Mouse (Mus musculus): ENCODE results near the gene Fzd1. TPM values are rescaled to one million over a fixed set of nuclear protein-coding genes. Genes with fewer than 3 reads are reported as not detected.

The Fzd1 gene
- polyA plus RNA-seq, 1 experiment from 2014 or later = 17.8 TPM

DNA sequence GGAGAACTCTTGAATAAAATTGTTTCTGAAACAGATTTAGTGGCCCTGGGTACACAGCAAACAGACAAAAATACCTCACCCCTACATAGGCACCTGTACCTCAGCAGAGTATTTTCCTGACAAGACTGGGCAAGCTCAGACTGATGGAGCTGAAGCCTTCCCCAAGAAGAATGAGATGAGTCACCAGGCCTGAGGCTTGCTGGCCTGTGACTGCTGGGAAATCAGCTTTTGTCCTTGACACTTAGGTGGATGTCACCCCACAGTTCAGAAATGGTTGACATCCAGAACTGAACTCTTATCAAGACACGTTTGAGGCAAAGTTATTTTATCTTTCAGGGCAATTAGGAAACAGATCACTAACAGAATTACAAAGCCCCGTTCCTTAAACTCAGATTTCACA, 10.1 kb upstream of the Fzd1 start:
- no peak overlapping the region for H3K27ac ChIP-seq
- H3K27me3 ChIP-seq (replicated peaks) = no peaks in the 10 kb centered on the region
- H3K4me3 ChIP-seq (replicated peaks) = no peak overlapping the region
- 59% methylated on average over 2 of the region's 2 CpGs for WGBS
- H3K9ac ChIP-seq = no peak overlapping the region
- no peaks in the 10 kb centered on the region for H3K9me3 ChIP-seq
- H3K36me3 ChIP-seq = no peaks in the 10 kb centered on the region
- no peak overlapping the region for H3K4me2 ChIP-seq (replicated peaks)
- no peak for ATAC-seq
- no peaks in the 10 kb centered on the region for H3K4me1 ChIP-seq (replicated peaks)

DNA sequence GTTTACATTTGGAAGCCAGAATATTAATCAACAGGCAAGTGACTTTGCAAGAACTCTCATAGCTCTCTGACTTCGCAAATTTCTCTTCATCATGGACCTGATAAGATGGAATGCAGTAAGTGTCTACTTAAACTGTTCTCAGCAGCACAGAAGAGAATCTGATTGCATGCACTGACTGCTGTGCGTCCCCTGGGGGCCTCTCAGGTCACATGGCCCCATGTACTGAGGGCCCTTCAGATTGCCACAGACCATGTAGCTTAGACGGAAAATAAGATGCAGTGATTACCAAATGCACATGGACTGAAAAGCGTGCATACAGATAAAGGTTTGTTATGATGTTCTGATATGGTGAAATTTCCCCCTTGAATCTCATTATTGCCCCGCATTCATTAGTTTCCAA, 8.9 kb upstream of the Fzd1 start:
- no peaks in the 10 kb centered on the region for H3K9me3 ChIP-seq
- H3K4me1 ChIP-seq (replicated peaks) = no peaks in the 10 kb centered on the region
- no peak overlapping the region for H3K9ac ChIP-seq
- H3K36me3 ChIP-seq = no peaks in the 10 kb centered on the region
- 66% methylated on average over 5 of the region's 5 CpGs for WGBS
- H3K27ac ChIP-seq = no peak overlapping the region
- ATAC-seq = no peak
- no peak overlapping the region for H3K4me3 ChIP-seq (replicated peaks)
- no peak overlapping the region for H3K4me2 ChIP-seq (replicated peaks)
- H3K27me3 ChIP-seq (replicated peaks) = no peaks in the 10 kb centered on the region

DNA sequence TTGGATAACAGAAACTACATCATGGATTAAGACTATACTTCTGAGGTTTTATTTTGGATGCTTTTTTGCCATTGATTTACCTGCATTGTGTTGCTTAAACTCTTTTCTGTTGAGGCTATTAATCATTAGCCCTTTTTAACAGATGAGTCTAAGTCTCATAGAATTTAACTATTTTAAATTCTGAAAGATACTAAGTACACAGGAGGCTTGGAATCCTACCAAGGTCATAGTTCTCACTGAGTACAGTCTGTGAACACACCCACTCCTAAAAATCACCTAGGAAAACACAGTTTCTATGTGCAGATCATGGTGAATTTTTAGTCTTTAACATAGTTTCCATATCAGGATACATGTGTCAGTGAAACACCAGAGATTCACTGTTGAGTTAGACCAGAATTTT, 4.1 kb upstream of the Fzd1 start:
- Histone ChIP-seq H3K27ac (no peak overlapping the region), H3K9me3 (no peaks in the 10 kb centered on the region), H3K4me2 (replicated peaks) (no peak overlapping the region), H3K4me3 (replicated peaks) (no peak overlapping the region), H3K27me3 (replicated peaks) (no peaks in the 10 kb centered on the region), H3K4me1 (replicated peaks) (peaks cover 2% of the 10 kb centered on the region; the same call in 1 of the 2 replicates), H3K9ac (no peak overlapping the region), H3K36me3 (no peaks in the 10 kb centered on the region)
- ATAC-seq = no peak

DNA sequence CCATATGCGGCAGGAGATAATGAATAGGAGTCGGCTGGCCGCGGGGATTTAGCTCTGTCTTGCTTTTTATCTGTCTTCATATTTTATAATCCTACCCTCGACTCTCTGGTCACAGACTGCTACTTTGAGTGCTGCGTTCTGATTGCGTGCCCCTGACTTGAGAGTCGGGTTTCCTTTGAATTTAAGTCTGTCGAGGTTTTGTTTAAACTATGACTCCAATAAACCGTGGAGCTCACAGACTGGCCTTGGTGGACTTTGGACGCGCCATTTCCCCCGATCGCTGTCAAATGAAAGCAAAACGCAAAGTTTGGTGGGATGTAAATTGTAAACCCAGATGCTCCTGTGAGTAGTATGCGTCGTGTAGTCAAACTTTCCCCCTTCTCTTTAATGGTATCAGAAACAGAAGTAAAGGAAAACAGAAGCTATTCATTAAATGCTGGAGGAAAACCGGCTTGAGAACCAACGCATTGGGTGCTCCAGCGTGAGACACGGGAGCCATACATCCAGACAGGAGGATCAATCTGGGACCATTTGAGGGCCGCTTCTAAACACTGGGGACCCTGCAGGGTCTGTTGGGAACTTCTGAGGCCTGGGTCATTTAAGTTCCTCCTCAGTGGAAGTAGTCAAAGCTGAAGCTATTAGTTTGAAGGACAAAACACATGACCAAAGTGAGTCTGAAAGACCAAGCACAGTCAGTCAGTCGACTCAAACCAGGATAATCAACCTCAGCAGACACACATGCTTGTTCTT, 671 bp upstream of the Fzd1 start:
- Histone ChIP-seq H3K4me3 (replicated peaks) (peak overlapping the region; percentile 86), H3K9me3 (no peaks in the 10 kb centered on the region), H3K9ac (peak overlapping the region; percentile 86), H3K27ac (peak overlapping the region; percentile 99), H3K27me3 (replicated peaks) (no peaks in the 10 kb centered on the region; the same call in 1 of the 2 replicates), H3K36me3 (no peaks in the 10 kb centered on the region), H3K4me2 (replicated peaks) (peak overlapping the region; percentile 93), H3K4me1 (replicated peaks) (peaks cover 14% of the 10 kb centered on the region; the same call in 1 of the 2 replicates)
- under 1% methylated on average over 23 of the region's 23 CpGs for WGBS
- ATAC-seq = peak; percentile 64

DNA sequence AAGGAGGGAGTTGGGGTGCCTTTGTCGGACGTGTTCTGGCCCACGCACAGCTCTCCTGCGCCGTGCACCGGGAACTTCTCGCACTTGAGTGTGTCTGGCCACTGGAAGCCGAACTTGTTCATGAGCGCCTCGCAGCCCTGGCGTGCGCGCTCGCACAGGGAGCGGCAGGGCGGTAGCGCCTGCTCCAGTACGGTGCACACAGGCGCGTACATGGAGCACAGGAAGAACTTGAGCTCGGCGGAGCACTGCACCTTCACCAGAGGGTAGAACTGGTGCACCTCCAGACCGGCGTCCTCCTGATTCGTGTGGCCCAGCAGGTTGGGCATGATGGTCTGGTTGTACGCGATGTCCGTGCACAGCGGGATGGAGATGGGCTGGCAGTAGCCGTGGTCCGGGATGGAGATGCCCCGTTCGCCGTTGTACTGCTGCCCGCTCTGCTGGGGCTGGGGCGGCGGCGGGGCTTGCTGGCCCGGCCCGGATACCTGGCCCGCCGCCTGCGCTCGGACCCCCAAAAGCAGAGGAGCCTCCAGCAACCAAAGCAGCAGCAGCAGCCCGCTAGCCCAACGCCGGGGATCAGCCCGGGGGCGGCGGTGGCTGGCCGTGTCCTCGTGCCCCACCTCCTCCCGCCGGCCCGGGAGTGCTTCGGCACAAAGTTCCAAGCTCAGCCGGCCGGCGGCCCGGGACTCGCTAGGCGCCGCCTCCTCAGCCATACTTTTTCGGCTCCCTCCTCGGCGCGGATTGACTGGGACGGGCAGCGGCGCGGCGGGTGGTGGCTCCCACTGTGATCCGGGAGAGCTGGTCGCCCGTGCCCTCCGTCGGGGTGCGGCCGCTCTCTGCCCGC, 744 bp downstream of the Fzd1 start:
- H3K4me2 ChIP-seq (replicated peaks) = peak overlapping the region; percentile 93
- WGBS = under 1% methylated on average over 80 of the region's 80 CpGs
- peak; percentile 67 for ATAC-seq
- peak overlapping the region; percentile 86 for H3K9ac ChIP-seq
- no peaks in the 10 kb centered on the region for H3K9me3 ChIP-seq
- H3K27me3 ChIP-seq (replicated peaks) = no peaks in the 10 kb centered on the region; the same call in 1 of the 2 replicates
- H3K36me3 ChIP-seq = no peaks in the 10 kb centered on the region
- H3K27ac ChIP-seq = peak overlapping the region; percentile 99
- H3K4me3 ChIP-seq (replicated peaks) = peak overlapping the region; percentile 86
- H3K4me1 ChIP-seq (replicated peaks) = peaks cover 14% of the 10 kb centered on the region; the same call in 1 of the 2 replicates

DNA sequence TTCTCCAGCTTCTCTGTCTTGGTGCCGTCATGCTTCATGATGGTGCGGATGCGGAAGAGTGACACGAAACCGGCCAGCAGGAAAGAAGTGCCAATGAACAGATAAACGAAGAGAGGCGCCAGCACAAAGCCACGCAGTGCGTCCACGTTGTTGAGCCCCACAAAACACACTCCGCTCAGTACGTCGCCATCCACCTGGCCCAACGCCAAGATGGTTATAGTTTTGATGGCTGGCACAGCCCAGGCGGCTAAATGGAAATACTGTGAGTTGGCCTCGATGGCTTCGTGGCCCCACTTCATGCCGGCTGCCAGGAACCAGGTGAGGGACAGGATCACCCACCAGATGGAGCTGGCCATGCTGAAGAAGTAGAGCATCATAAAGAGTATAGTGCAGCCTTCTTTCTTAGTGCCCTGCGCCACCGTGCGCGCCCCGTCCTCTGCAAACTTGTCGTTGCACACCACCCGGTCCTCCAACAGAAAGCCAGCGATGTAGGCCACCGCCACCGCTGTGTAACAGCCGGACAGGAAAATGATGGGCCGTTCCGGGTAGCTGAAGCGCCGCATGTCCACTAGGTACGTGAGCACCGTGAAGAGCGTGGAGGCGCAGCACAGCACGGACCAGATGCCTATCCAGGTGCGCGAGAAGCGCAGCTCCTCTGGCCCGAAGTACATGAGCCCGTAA, 1.7 kb downstream of the Fzd1 start:
- Histone ChIP-seq H3K27me3 (replicated peaks) (no peaks in the 10 kb centered on the region; the same call in 1 of the 2 replicates), H3K9ac (peak overlapping the region; percentile 86), H3K27ac (peak overlapping the region; percentile 99; the same call in 1 of the 2 replicates), H3K4me3 (replicated peaks) (peak overlapping the region; percentile 86), H3K36me3 (no peaks in the 10 kb centered on the region), H3K4me2 (replicated peaks) (peak overlapping the region; percentile 93), H3K9me3 (no peaks in the 10 kb centered on the region), H3K4me1 (replicated peaks) (peaks cover 14% of the 10 kb centered on the region; the same call in 1 of the 2 replicates)
- ATAC-seq = 0 out of 2 replicates have a peak, but pooled peaks have one; percentile 17
- WGBS = 4% methylated on average over 43 of the region's 43 CpGs

DNA sequence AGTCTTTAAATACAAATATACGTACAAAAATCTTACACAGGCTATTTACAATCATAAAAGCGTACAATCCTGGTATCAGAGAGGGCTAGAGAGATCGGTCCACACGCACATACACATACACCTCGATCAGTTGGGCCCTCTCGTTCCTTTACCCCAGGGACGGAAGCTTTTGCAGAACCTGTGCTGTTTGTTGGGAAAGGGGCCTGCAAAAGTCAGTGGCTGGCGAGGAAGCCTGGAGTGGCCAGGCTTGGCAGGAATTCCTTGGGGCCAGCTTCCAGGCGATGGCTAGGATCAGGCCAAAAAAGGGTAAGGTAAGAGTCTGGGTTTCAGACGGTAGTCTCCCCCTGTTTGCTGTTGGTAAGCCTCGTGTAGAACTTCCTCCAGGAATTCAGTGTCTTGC, 2.5 kb downstream of the Fzd1 start:
- Histone ChIP-seq H3K4me1 (replicated peaks) (peaks cover 14% of the 10 kb centered on the region; the same call in 1 of the 2 replicates), H3K9me3 (no peaks in the 10 kb centered on the region), H3K27me3 (replicated peaks) (no peaks in the 10 kb centered on the region; the same call in 1 of the 2 replicates), H3K4me2 (replicated peaks) (peak overlapping the region; percentile 93), H3K36me3 (no peaks in the 10 kb centered on the region), H3K27ac (no peak overlapping the region), H3K4me3 (replicated peaks) (peak overlapping the region; percentile 86), H3K9ac (peak overlapping the region; percentile 86)
- ATAC-seq = no peak
- WGBS = 45% methylated on average over 11 of the region's 11 CpGs

DNA sequence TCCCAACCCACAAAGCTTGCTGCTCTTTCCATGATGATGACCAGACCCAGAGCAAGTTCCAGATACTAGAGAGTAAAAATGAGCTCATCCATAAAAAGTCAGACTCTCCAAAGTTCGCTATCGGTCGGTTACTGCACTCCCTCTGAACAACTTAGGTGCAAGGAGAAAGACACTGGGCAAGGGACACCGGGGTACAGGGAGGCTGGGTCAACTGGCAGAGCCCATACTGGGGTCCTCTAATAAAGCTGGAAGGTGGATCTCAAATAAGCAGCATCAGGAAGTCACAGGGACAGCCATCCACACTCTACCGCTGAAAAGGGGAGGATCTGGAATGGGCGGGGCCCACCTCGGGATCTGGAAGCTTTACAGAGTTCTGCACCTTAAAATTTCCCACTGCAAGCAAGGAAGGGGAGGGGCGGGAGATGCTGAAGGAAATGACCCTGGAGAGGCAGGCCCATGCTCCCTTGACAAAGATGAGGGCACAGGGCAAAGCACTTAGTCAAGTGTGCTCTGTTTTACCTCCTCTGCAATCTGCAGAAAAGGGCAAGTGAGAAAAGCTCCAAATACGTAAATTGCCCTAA, 3.0 kb downstream of the Fzd1 start:
- Histone ChIP-seq H3K4me3 (replicated peaks) (peak overlapping the region; percentile 86), H3K4me2 (replicated peaks) (peak overlapping the region; percentile 93), H3K9me3 (no peaks in the 10 kb centered on the region), H3K4me1 (replicated peaks) (peaks cover 14% of the 10 kb centered on the region; the same call in 1 of the 2 replicates), H3K27ac (no peak overlapping the region), H3K9ac (no peak overlapping the region), H3K36me3 (no peaks in the 10 kb centered on the region), H3K27me3 (replicated peaks) (no peaks in the 10 kb centered on the region; the same call in 1 of the 2 replicates)
- ATAC-seq = no peak
- 23% methylated on average over 9 of the region's 9 CpGs for WGBS

DNA sequence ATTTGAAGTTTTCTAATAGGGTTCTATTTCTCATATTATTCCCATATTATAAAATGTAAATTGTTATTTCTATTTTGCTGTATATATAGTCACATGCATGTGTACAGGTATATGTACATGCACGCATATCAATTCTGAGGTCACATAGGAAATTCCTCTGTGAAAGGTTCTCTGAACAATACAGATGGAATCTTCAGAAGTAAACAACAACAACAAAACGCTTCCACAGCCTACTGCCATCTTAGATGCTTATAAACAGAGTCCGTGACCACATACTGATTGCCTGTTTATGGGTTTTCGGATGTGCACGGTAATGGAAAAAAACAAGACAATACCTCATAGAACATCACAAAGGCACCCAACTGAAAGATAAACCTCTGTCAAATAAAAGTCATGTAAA, 4.7 kb downstream of the Fzd1 start:
- peaks cover 12% of the 10 kb centered on the region; the same call in 1 of the 2 replicates for H3K4me1 ChIP-seq (replicated peaks)
- H3K4me2 ChIP-seq (replicated peaks) = no peak overlapping the region
- WGBS = 91% methylated on average over 5 of the region's 5 CpGs
- no peaks in the 10 kb centered on the region for H3K9me3 ChIP-seq
- ATAC-seq = no peak
- H3K27ac ChIP-seq = no peak overlapping the region
- no peaks in the 10 kb centered on the region; the same call in 1 of the 2 replicates for H3K27me3 ChIP-seq (replicated peaks)
- no peaks in the 10 kb centered on the region for H3K36me3 ChIP-seq
- no peak overlapping the region for H3K9ac ChIP-seq
- H3K4me3 ChIP-seq (replicated peaks) = no peak overlapping the region

DNA sequence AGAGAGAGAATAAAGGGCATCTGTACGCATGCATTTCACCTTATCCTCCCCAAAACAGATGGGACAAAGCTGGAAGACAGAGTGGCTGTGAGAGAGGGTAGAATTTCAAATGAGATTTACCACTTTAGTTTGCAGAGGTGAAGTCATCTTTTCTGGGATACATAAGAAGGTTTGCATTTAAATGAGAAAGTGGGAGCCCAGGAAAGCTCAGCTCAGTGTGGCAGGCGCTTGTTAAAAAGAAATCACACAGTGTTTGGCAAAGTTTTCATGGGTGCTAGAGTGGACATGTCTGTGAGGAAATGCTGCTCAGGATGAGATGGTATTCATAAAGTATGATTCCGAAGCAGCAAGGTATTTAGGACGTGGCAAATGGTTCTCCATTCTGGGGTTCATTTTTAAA, 15.1 kb downstream of the Fzd1 start:
- H3K27ac ChIP-seq = no peak overlapping the region
- no peak for ATAC-seq
- no peak overlapping the region for H3K4me2 ChIP-seq (replicated peaks)
- H3K9me3 ChIP-seq = no peaks in the 10 kb centered on the region
- no peaks in the 10 kb centered on the region for H3K27me3 ChIP-seq (replicated peaks)
- WGBS = 80% methylated on average over 4 of the region's 4 CpGs
- no peaks in the 10 kb centered on the region for H3K4me1 ChIP-seq (replicated peaks)
- H3K36me3 ChIP-seq = no peaks in the 10 kb centered on the region
- no peak overlapping the region for H3K9ac ChIP-seq
- H3K4me3 ChIP-seq (replicated peaks) = no peak overlapping the region

DNA sequence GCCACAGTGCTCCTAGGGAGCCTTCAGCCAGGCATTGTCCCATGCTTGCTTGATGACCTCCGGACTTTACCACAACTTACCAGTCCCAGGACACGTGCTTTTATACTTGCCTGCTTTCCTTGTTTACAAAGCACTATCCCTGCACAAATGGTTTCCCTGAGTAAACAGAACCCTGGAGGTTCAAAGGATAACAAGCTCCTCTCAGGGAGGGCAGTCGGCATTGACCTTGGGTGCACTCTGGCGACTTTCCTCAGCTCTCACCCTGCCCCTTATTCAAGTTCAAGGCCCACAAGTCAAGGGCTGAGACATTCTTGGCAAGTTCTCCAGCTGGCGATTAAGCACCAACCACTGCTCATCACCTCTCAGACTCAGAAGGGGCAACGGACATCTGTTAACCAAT, 20.8 kb downstream of the Fzd1 start:
- H3K27me3 ChIP-seq (replicated peaks) = no peaks in the 10 kb centered on the region
- no peaks in the 10 kb centered on the region for H3K9me3 ChIP-seq
- 0 out of 2 replicates have a peak, but pooled peaks cover 3% of the 10 kb centered on the region for H3K4me1 ChIP-seq (replicated peaks)
- no peak overlapping the region for H3K4me3 ChIP-seq (replicated peaks)
- 24% methylated on average over 6 of the region's 6 CpGs for WGBS
- H3K27ac ChIP-seq = no peak overlapping the region
- no peaks in the 10 kb centered on the region for H3K36me3 ChIP-seq
- H3K9ac ChIP-seq = no peak overlapping the region
- peak; percentile 74 for ATAC-seq
- H3K4me2 ChIP-seq (replicated peaks) = no peak overlapping the region
